Mouse (Mus musculus) CH12.LX (cell line): ENCODE results near the gene Clcn7. TPM values are rescaled to one million over a fixed set of nuclear protein-coding genes. Genes with fewer than 3 reads are reported as not detected.

Experiments used
- DNase-seq: peaks from one replicate; pipeline ENCODE4 v3.0.0-alpha.2; 2013; ENCODE audit errors: extremely low read depth
- H3K27ac ChIP-seq: 2 replicates; pipeline ENCODE4 v1.5.1; 2012; ENCODE audit warnings: low read depth, mild to moderate bottlenecking, control low read depth, moderate library complexity; ENCODE audit not compliant: insufficient read depth
- H3K27me3 ChIP-seq: replicated peaks from 2 replicates; pipeline ENCODE3; 2012; ENCODE audit warnings: inconsistent platforms
- H3K36me3 ChIP-seq, 2 experiments: replicated peaks in 1 of 2; 2 replicates each; pipeline versions ENCODE3 to v1.6.1; 2012; ENCODE audit warnings: inconsistent platforms in 1 of 2, low read length in 1 of 2, mild to moderate bottlenecking in 1 of 2, mixed read lengths in 1 of 2, moderate library complexity in 1 of 2; ENCODE audit not compliant: control insufficient read depth in 1 of 2, insufficient read depth in 1 of 2
- H3K4me1 ChIP-seq, 2 experiments: 2 replicates each; pipeline ENCODE4 v1.6.1; 2012; ENCODE audit warnings: inconsistent platforms in 1 of 2, moderate library complexity in 1 of 2; ENCODE audit not compliant: insufficient read depth in 2 of 2, control insufficient read depth in 1 of 2
- H3K4me2 ChIP-seq: 2 replicates; pipeline ENCODE4 v1.6.1; 2012; ENCODE audit warnings: low read depth, mild to moderate bottlenecking, control low read depth; ENCODE audit not compliant: poor library complexity, insufficient read depth, severe bottlenecking
- H3K4me3 ChIP-seq, 3 experiments: fragments of 150-350 bp in 1 of 3; sonication (generic) in 1 of 3; replicated peaks in 1 of 3; 2 replicates each; pipeline versions ENCODE3 to v1.5.1; 2011 to 2012; ENCODE audit warnings: low read depth in 2 of 3, low read length in 2 of 3, mild to moderate bottlenecking in 2 of 3, moderate library complexity in 2 of 3, control low read depth in 1 of 3, improper control_type of control experiment in 1 of 3, inconsistent platforms in 1 of 3, mixed read lengths in 1 of 3; ENCODE audit not compliant: poor library complexity in 1 of 3
- H3K79me2 ChIP-seq: replicated peaks from 2 replicates; pipeline ENCODE4 v1.6.1; 2012; ENCODE audit warnings: mild to moderate bottlenecking, moderate library complexity; ENCODE audit not compliant: control insufficient read depth, poor library complexity, insufficient read depth, severe bottlenecking; ENCODE audit errors: extremely low read depth
- H3K9ac ChIP-seq: 2 replicates; pipeline ENCODE4 v1.6.1; 2012; ENCODE audit warnings: low read depth, mild to moderate bottlenecking, control low read depth, moderate library complexity; ENCODE audit not compliant: insufficient read depth
- H3K9me3 ChIP-seq: replicated peaks from 2 replicates; pipeline ENCODE3; 2012; ENCODE audit warnings: low read length, inconsistent platforms, mixed read lengths
- CHD2 ChIP-seq: IDR thresholded peaks from 2 replicates; pipeline ENCODE4 v1.6.1; 2011; ENCODE audit warnings: low read length, improper control_type of control experiment
- CTCF ChIP-seq, 2 experiments: IDR thresholded peaks in 1 of 2; conservative IDR thresholded peaks in 1 of 2; 2 replicates each; pipeline ENCODE4 v1.5.1; 2011 to 2012; ENCODE audit warnings: low read depth in 2 of 2, low read length in 2 of 2, improper control_type of control experiment in 1 of 2, inconsistent platforms in 1 of 2, mild to moderate bottlenecking in 1 of 2, moderate library complexity in 1 of 2
- JUND ChIP-seq: conservative IDR thresholded peaks from 2 replicates; pipeline ENCODE4 v1.6.1; 2011; ENCODE audit warnings: low read depth, low read length, improper control_type of control experiment
- KAT2A ChIP-seq: IDR thresholded peaks from 2 replicates; pipeline ENCODE4 v1.6.1; 2012; ENCODE audit warnings: low read length, improper control_type of control experiment, inconsistent platforms; ENCODE audit not compliant: insufficient replicate concordance
- MAX ChIP-seq: IDR thresholded peaks from 2 replicates; pipeline ENCODE4 v1.6.1; 2011; ENCODE audit warnings: low read length, improper control_type of control experiment
- MXI1 ChIP-seq: IDR thresholded peaks from 2 replicates; pipeline ENCODE4 v1.6.1; 2011; ENCODE audit warnings: mild to moderate bottlenecking, low read depth, low read length, improper control_type of control experiment
- PAX5 ChIP-seq: IDR thresholded peaks from 2 replicates; pipeline ENCODE4 v1.6.1; 2012; ENCODE audit warnings: low read length, inconsistent platforms, mixed read lengths
- RAD21 ChIP-seq: IDR thresholded peaks from 2 replicates; pipeline ENCODE4 v1.6.1; 2011; ENCODE audit warnings: low read depth, mild to moderate bottlenecking, low read length, improper control_type of control experiment, moderate library complexity
- RCOR1 ChIP-seq: conservative IDR thresholded peaks from 2 replicates; pipeline ENCODE4 v1.6.1; 2012; ENCODE audit warnings: low read depth, mild to moderate bottlenecking, inconsistent platforms, low read length, improper control_type of control experiment
- SMC3 ChIP-seq: IDR thresholded peaks from 2 replicates; pipeline ENCODE4 v1.6.1; 2011; ENCODE audit warnings: low read depth, low read length, improper control_type of control experiment
- USF1 ChIP-seq: IDR thresholded peaks from 2 replicates; pipeline ENCODE4 v1.6.1; 2014; ENCODE audit warnings: low read depth, mild to moderate bottlenecking, inconsistent platforms, low read length, improper control_type of control experiment
- USF2 ChIP-seq: conservative IDR thresholded peaks from 2 replicates; pipeline ENCODE4 v1.6.1; 2011; ENCODE audit warnings: low read depth, low read length, improper control_type of control experiment
- dilution Hi-C: fragments of 300-500 bp; cut with MboI; formaldehyde crosslinking; loops from 2 replicates; pipeline ENCODE4 v1.14.3; 2020; ENCODE audit warnings: low sequenced_read_pairs; ENCODE audit not compliant: extremely low pct_unique_long_range_greater_than_20kb, extremely low pct_ligation_motif_present
- in situ Hi-C: fragments of 300-500 bp; cut with MboI; formaldehyde crosslinking; loops from 3 replicates; pipeline ENCODE4 v1.14.3; 2019; ENCODE audit warnings: low sequenced_read_pairs, low pct_ligation_motif_present, low pct_unique_long_range_greater_than_20kb, mixed read lengths
- polyA plus RNA-seq: library from polyadenylated mRNA; unstranded; fragments of >175 nt; gene quantifications from 2 replicates; pipeline ENCODE4 v1.2.1, GENCODE M21; 2012; ENCODE audit warnings: low read depth; ENCODE audit not compliant: insufficient read length
- total RNA-seq, 2 experiments: library from RNA; depleted of rRNA; stranded (reverse); fragments of 300-350 nt in 1 of 2; fragments of >200 nt in 1 of 2; gene quantifications; 2 replicates each; pipeline ENCODE4 v1.2.3; 2012 to 2014

Clcn7 gene
- total and polyA plus RNA-seq, 3 experiments: 8.3 to 14.3 (median 11.6) TPM

DNA sequence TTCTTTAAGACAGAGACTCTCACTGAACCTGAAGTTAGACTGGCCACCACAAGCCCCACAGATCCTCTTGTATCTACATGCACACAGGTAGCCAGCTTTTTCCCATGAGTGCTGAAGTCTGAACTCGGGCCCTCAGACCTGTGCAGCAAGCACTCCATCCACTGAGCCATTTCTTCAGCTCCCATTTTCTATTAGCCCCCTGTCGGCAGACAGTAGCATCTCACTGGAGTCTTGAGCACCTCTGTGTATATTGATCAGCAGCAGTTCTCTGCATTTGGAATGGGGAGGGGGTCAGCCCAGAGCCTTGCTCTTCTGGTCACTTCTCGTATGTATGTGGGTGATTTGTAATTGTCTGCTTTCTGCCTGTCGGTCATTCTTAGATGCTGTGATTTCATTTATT, 6.8 kb downstream of the Clcn7 start:
- Histone ChIP-seq H3K4me2 (no peak overlapping the region), H3K4me3 (no peak overlapping the region), H3K79me2 (no peaks in the 10 kb centered on the region; the same call in 1 of the 2 replicates), H3K9ac (no peak overlapping the region), H3K36me3 (peaks cover 3 to 74% of the 10 kb centered on the region in 2 experiments), H3K27ac (no peak overlapping the region), H3K27me3 (no peaks in the 10 kb centered on the region), H3K9me3 (no peaks in the 10 kb centered on the region), H3K4me1 (peaks cover 3 to 12% of the 10 kb centered on the region in 2 experiments)
- in situ Hi-C loops: no loop called here
- dilution Hi-C loops: no loop called here
- DNase-seq: peak; percentile 43
- TF ChIP-seq SMC3 (peak; percentile 26), RAD21 (peak; percentile 14), KAT2A (no peak), CTCF (conservative IDR thresholded peaks at IDR 0.05 in 1 of 2, IDR thresholded peaks at IDR 0.05 in 1 of 2; ENCODE audit: low read depth in 2 of 2, low read length in 2 of 2) (peak in 1 of 2 experiments; percentile 52; a peak in 2 of 4 replicates)

DNA sequence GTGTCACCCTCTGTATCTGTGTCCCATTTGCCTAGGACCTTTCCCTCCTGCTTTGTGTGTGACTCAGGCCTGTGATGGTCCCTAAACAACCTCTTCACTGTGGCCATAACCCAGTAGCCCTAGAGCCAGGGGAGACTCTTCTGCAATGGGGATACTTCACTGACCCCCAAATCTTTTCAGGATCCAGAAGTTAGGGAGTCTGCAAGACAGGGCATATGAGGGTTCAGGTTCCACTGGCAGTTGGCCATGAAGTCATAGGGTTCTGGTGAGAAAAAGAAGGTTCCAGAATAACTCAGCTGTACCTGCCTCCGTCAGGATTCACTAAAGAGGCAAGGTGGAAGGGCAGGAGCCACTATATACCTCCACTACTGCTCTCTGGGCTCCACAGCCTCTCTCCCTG, 29.0 kb downstream of the Clcn7 start, which contains the start of gene Ccdc154:
Ccdc154 (plus strand) TSS at position 301 of the 400 bp plus-strand sequence.
- no peak for DNase-seq
- Histone ChIP-seq H3K4me2 (no peak within 1 kb of the TSS), H3K4me1 (no peaks in the 10 kb centered on the region), H3K9ac (no peak within 1 kb of the TSS), H3K79me2 (no peaks in the 10 kb centered on the region), H3K27ac (no peak within 1 kb of the TSS), H3K36me3 (peaks cover 30 to 57% of the 10 kb centered on the region in 2 experiments), H3K27me3 (peaks cover 15% of the 10 kb centered on the region), H3K9me3 (no peaks in the 10 kb centered on the region), H3K4me3 (no peak within 1 kb of the TSS)
- dilution Hi-C loops: no loop called here
- in situ Hi-C loops: no loop called here
- TF ChIP-seq MXI1 (no peak), JUND (no peak), USF1 (no peak), MAX (no peak), PAX5 (no peak), RAD21 (no peak), USF2 (no peak), RCOR1 (no peak)

DNA sequence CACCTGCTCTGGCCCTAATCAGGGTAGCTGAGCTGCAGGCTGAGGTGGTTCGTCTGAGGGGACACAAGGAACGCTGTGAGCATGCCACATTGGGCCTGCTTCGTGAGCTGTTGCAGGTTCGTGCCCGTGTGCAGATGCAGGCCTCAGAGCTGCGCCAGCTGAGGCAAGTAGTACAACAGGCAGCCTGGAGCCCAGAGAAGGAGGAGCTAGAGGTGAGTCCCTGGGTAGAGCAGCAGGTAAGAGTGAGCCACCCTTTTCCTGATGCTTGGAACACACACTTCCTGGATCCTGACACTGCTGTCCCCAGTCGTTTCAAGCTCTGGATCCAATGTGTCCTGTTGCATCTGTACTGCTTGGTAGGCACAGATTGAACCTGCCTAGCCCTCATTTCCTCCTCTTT, 30.2 kb downstream of the Clcn7 start:
- no peak overlapping the region for H3K9ac ChIP-seq
- peaks cover 23 to 46% of the 10 kb centered on the region in 2 experiments for H3K36me3 ChIP-seq
- in situ Hi-C loops: no loop called here
- no peak overlapping the region for H3K4me3 ChIP-seq
- H3K4me1 ChIP-seq: no peaks in the 10 kb centered on the region
- no peak overlapping the region for H3K4me2 ChIP-seq
- no peak for TF ChIP-seq CHD2
- H3K27me3 ChIP-seq: peaks cover 27% of the 10 kb centered on the region
- DNase-seq: no peak
- H3K79me2 ChIP-seq: no peaks in the 10 kb centered on the region
- H3K27ac ChIP-seq: no peak overlapping the region
- dilution Hi-C loops: no loop called here
- H3K9me3 ChIP-seq: no peaks in the 10 kb centered on the region
